9 mouse cellular contexts compared by ENCODE assay signal in genomic region chr2:61668260-61668659, GRCm38 (mm10). TPM values are rescaled to one million over a fixed set of nuclear protein-coding genes. Genes with fewer than 3 reads are reported as not detected.
DNase-seq lines count a peak whose midpoint lies in the region; ATAC-seq and TF ChIP-seq lines count a peak whose summit lies in the region.
"Had no signal": no experiment of that assay in that cellular context is flagged by ENCODE, and none has a peak within 500 bp of the region (broad histone marks: within the 10 kb centered on the region; RNA-seq: fewer than 3 reads in every experiment).

No protein-coding gene starts in this region.

- H3K27me3 ChIP-seq in cerebellum, adult 2 months (ENCODE audit: control insufficient read depth, insufficient read depth, low read length): no peaks in the 10 kb centered on the region
- no peaks in the 10 kb centered on the region for H3K27me3 ChIP-seq in small intestine, adult 2 months (ENCODE audit: control insufficient read depth, insufficient read depth, low read length)
- H3K27me3 ChIP-seq: hindbrain, embryonic 15.5 days had no signal

- no peak overlapping the region for H3K4me3 ChIP-seq in cerebellum, adult 2 months (replicated peaks; ENCODE audit: insufficient read depth, low read depth, low read length)
- H3K4me3 ChIP-seq in small intestine, adult 2 months (ENCODE audit: low read depth, low read length): no peak overlapping the region
- H3K4me3 ChIP-seq: hindbrain, embryonic 15.5 days had no signal

- peak; percentile 46 to 81 for DNase-seq in adrenal gland, adult (ENCODE audit: inconsistent age in 2 of 2, low spot score in 1 of 2)
- DNase-seq in adrenal gland, adult 8-10 months: no peak
- peak; percentile 11 for DNase-seq in ovary, postnatal 14 days (ENCODE audit: low spot score)
- DNase-seq in ovary, adult 18-20 months (ENCODE audit: low spot score): no peak
- DNase-seq in cerebellum, adult 2 months: peak; percentile 57 to 66
- DNase-seq in lung, adult 18-20 months: peak; percentile 42 to 54

- no peak for TF ChIP-seq POLR2A in cerebellum, adult 2 months (IDR thresholded peaks at IDR 0.05; ENCODE audit: borderline replicate concordance, insufficient read depth, low read length)
- TF ChIP-seq POLR2A in small intestine, adult 2 months (IDR thresholded peaks at IDR 0.05; ENCODE audit: low read depth, low read length): no peak

- H3K4me1 ChIP-seq in cerebellum, adult 2 months (ENCODE audit: control insufficient read depth, insufficient read depth, low read length): no peaks in the 10 kb centered on the region
- H3K4me1 ChIP-seq in small intestine, adult 2 months (ENCODE audit: control insufficient read depth, insufficient read depth, insufficient read length, low read length): no peaks in the 10 kb centered on the region

- ATAC-seq in hematopoietic stem cell, adult 5-6 weeks (replicated peaks in 1 of 2; ENCODE audit: insufficient read depth in 1 of 2, low FRiP score in 2 of 2, low TSS enrichment in 1 of 2, low read depth in 1 of 2, poor library complexity in 2 of 2, severe bottlenecking in 2 of 2): peak; percentile 75 to 81; a peak in 3 of 4 replicates

- peak; percentile 76 for TF ChIP-seq CTCF in cerebellum, adult 2 months (IDR thresholded peaks at IDR 0.05; ENCODE audit: borderline replicate concordance, insufficient read depth, low read depth, low read length)
- TF ChIP-seq CTCF in small intestine, adult 2 months (IDR thresholded peaks at IDR 0.05; ENCODE audit: extremely low read depth, insufficient read length, insufficient replicate concordance, low read depth, low read length): peak; percentile 72; the same call in 1 of the 2 replicates

- no peaks in the 10 kb centered on the region for H3K36me3 ChIP-seq in small intestine, adult 2 months (ENCODE audit: control insufficient read depth, insufficient read depth, low read length)
- H3K36me3 ChIP-seq: hindbrain, embryonic 15.5 days had no signal

- WGBS in cerebellum, adult 2 months: 24% methylated on average over 4 of the region's 4 CpGs
- 25% methylated on average over 4 of the region's 4 CpGs for WGBS in small intestine, adult 2 months

- H3K27ac ChIP-seq in cerebellum, adult 2 months (ENCODE audit: insufficient read depth, low read length): no peak overlapping the region
- H3K27ac ChIP-seq in small intestine, adult 2 months (ENCODE audit: insufficient read depth, low read depth, low read length): no peak overlapping the region
- H3K27ac ChIP-seq: hindbrain, embryonic 15.5 days had no signal

RNA-seq across cellular contexts. Expression of gene Psmd14, which starts 43.2 kb away (rescaled TPM):
- 100 to 1,000 TPM in 3 of 4 experiments, 10 to 100 TPM in 1; 98.3 to 104 (median 101) TPM for total RNA-seq in adrenal gland, adult 8-10 months (2022)
- polyA plus RNA-seq in cerebellum, adult 2 months (2012; rRNA removed): 86.7 and 90.2 TPM in 2 replicates
- 136 and 143 TPM in 2 replicates for total RNA-seq in hematopoietic stem cell, adult 5-6 weeks (2017)
- polyA plus RNA-seq in small intestine, adult 2 months (2012; rRNA removed): 3.8 and 5.4 TPM in 2 replicates

Comparison
In these comparisons a context has a peak if more than half of its experiments do, and no peak if none do; other contexts are left out.
1. DNase-seq: peak in adrenal gland, adult (2 of 2), ovary, postnatal 14 days (single experiment), cerebellum, adult 2 months (2 of 2) and lung, adult 18-20 months (2 of 2); none in adrenal gland, adult 8-10 months (single experiment) and ovary, adult 18-20 months (single experiment).